Mouse (Mus musculus) midbrain, postnatal 0 days (tissue): ENCODE data around the gene Kctd10. TPM values are rescaled to one million over a fixed set of nuclear protein-coding genes. Genes with fewer than 3 reads are reported as not detected.
A peak's percentile ranks its signal among the peaks of the same experiment; 100 is the strongest.

ENCODE experiments used
- ATAC-seq: fragments of 200-750 bp; cut with Nextera tagmentation; 2 replicates; pipeline ENCODE4 v1.8.0; 2017; ENCODE audit warnings: moderate number of reproducible peaks, mild to moderate bottlenecking, moderate TSS enrichment, moderate library complexity; ENCODE audit not compliant: low FRiP score
- DNase-seq: peaks from one replicate; pipeline ENCODE4 v3.0.0-alpha.2; 2015; ENCODE audit warnings: low spot score
- H3K27ac ChIP-seq: fragments of 300-500 bp; sonication (generic); 2 replicates; pipeline ENCODE4 v1.5.1; 2014; ENCODE audit warnings: low read depth, mild to moderate bottlenecking, low read length, mixed read lengths
- H3K27me3 ChIP-seq: fragments of 300-500 bp; sonication (generic); 2 replicates; pipeline ENCODE4 v1.6.1; 2014; ENCODE audit warnings: low read length, control low read depth, mixed read lengths; ENCODE audit not compliant: insufficient read depth
- H3K36me3 ChIP-seq: fragments of 300-500 bp; sonication (generic); 2 replicates; pipeline ENCODE4 v1.6.1; 2014; ENCODE audit warnings: low read length, control low read depth, mixed read lengths; ENCODE audit not compliant: insufficient read depth
- H3K4me1 ChIP-seq: fragments of 300-500 bp; sonication (generic); 2 replicates; pipeline ENCODE4 v1.6.1; 2014; ENCODE audit warnings: mild to moderate bottlenecking, control low read depth, antibody characterized with exemption, low read length, mixed read lengths; ENCODE audit not compliant: insufficient read depth
- H3K4me2 ChIP-seq: fragments of 300-500 bp; sonication (generic); 2 replicates; pipeline ENCODE4 v1.6.1; 2014; ENCODE audit warnings: low read depth, mild to moderate bottlenecking, low read length, mixed read lengths; ENCODE audit not compliant: poor library complexity, severe bottlenecking
- H3K4me3 ChIP-seq: fragments of 300-500 bp; sonication (generic); 2 replicates; pipeline ENCODE4 v1.5.1; 2014; ENCODE audit warnings: low read depth, mild to moderate bottlenecking, low read length, moderate library complexity
- H3K9ac ChIP-seq: fragments of 300-500 bp; sonication (generic); replicated peaks from 2 replicates; pipeline ENCODE4 v1.6.1; 2014; ENCODE audit warnings: mild to moderate bottlenecking, low read length, moderate library complexity, mixed read lengths; ENCODE audit not compliant: poor library complexity, severe bottlenecking
- H3K9me3 ChIP-seq: fragments of 300-500 bp; sonication (generic); 2 replicates; pipeline ENCODE4 v1.6.1; 2016; ENCODE audit warnings: low read length, control low read depth
- CTCF ChIP-seq: IDR thresholded peaks from 2 replicates; pipeline ENCODE4 v1.5.1; 2016; ENCODE audit warnings: antibody characterized with exemption, mild to moderate bottlenecking
- WGBS: fragments of 180-500 bp; shearing (Covaris S2); extraction: QIAGEN DNeasy Blood & Tissue Kit; methylation state at CpG from one replicate; pipeline ENCODE4 v1.1.7; 2014; 5-methylcytosine and 5-hydroxymethylcytosine counted together
- polyA plus RNA-seq: library from polyadenylated mRNA; unstranded; fragments of >200 nt; fragmentation: Nextera tagmentation; extraction: Ambion mirVana; gene quantifications from 2 replicates; pipeline ENCODE4 v1.2.1, GENCODE M21; 2015
- total RNA-seq: library from RNA; depleted of rRNA; stranded (reverse); fragments of >200 nt; gene quantifications from 2 replicates; pipeline ENCODE4 v1.2.3, GENCODE M21; 2014

The Kctd10 gene
- total and polyA plus RNA-seq, 2 experiments from 2014 or later = 54.5 to 65.1 TPM

DNA sequence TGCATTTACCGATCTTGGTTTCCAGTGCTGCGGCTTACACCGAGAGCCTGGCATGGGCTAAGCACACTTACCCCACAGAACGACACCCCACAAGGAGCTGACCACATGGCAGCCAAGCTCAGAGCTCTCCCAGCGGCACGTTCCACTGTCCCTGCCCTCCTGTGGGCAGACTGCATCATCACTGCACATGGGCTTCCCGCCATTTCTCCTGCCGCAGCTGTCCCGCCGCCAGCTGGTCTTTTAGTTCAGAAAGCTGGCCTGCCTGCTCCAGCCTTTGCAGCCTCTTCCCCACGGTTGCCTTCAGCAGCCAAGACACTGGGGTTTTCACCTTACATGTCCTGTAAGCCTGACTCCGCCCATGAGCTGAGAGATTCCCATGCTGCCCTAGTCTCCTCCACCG is 30.1 kb upstream of the Kctd10 start:
- H3K27ac ChIP-seq = no peak overlapping the region
- no peaks in the 10 kb centered on the region for H3K27me3 ChIP-seq
- no peak overlapping the region for H3K4me3 ChIP-seq
- no peak overlapping the region for H3K4me2 ChIP-seq
- H3K9me3 ChIP-seq = no peaks in the 10 kb centered on the region
- ATAC-seq = no peak
- no peak overlapping the region for H3K9ac ChIP-seq
- no peak for TF ChIP-seq CTCF
- peaks cover 88% of the 10 kb centered on the region for H3K36me3 ChIP-seq
- DNase-seq = no peak
- no peaks in the 10 kb centered on the region for H3K4me1 ChIP-seq
- 91% methylated on average over 13 of the region's 13 CpGs for WGBS

DNA sequence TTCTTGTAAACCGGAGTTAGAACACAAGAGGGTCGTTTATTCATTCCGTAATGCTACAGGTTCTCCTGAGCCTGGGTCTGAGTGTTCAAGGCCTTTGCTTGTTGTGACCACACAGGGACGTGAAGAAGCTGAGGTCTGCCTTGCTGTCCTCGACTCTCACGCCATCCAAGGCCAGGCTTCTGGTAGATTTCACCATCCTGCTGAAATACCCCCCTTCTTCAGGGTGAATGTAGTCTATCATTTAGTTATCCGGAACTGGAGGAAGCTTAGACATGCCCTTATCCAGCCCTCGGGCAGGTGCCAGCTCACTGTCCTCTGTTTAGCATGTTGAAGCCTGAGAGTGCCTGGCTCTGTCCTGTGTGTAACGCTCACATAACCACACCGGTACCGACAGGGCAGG is 28.5 kb upstream of the Kctd10 start:
- WGBS = 94% methylated on average over 11 of the region's 11 CpGs

DNA sequence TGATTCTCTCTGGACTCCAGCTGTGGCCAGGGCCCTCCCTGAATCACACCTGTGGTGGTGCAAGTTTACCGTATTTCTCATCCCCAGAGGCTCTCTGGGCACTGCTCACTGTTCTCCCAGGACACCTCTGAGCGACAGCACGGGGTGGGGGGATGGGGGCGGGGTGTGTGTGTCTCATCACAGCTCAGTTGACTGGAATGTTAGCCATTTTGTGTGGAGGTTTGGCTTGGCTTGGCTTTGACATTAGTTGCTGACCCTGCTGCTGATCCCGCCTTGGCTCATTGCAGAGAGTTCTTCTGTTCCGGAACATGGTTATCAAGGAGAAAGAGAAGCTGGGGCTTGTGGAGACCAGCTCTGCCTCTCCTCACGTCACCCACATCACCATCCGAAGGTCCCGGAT is 27.5 kb upstream of the Kctd10 start:
- Histone ChIP-seq H3K9ac (no peak overlapping the region), H3K27ac (no peak overlapping the region), H3K27me3 (no peaks in the 10 kb centered on the region), H3K4me1 (no peaks in the 10 kb centered on the region), H3K9me3 (no peaks in the 10 kb centered on the region), H3K4me2 (no peak overlapping the region), H3K36me3 (peaks cover 89% of the 10 kb centered on the region), H3K4me3 (no peak overlapping the region)
- DNase-seq (no peak), ATAC-seq (no peak)
- TF ChIP-seq CTCF = no peak
- 95% methylated on average over 9 of the region's 9 CpGs for WGBS

More for the DNA sequence above, 28.5 kb upstream of the Kctd10 start:
- no peak overlapping the region for H3K9ac ChIP-seq
- H3K4me3 ChIP-seq = no peak overlapping the region
- no peaks in the 10 kb centered on the region for H3K9me3 ChIP-seq
- H3K4me2 ChIP-seq = no peak overlapping the region
- ATAC-seq = no peak
- H3K4me1 ChIP-seq = no peaks in the 10 kb centered on the region
- no peaks in the 10 kb centered on the region for H3K27me3 ChIP-seq
- no peak for DNase-seq
- TF ChIP-seq CTCF = no peak
- no peak overlapping the region for H3K27ac ChIP-seq
- H3K36me3 ChIP-seq = peaks cover 86% of the 10 kb centered on the region

DNA sequence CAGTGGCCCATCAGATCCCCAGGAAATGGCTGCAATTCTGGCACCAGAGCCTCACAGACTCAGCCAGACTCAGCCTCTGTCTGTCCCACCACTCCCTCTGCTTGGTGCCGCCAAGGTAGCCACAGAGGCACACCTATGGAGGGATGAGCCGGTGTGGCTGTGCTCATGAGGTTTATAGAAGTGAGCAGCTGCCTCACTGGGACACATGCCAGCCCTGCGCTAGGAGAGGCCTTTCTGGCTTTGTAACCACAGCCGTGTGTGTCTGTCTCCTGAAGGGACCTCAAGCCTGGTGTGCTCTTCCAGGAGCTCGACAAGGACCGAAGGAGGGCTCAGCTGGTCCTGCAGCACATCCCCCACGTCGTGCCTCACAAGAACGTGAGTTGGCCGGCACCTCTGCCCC is 27.0 kb upstream of the Kctd10 start:
- TF ChIP-seq CTCF = no peak
- Histone ChIP-seq H3K4me2 (no peak overlapping the region), H3K9me3 (no peaks in the 10 kb centered on the region), H3K27me3 (no peaks in the 10 kb centered on the region), H3K27ac (no peak overlapping the region), H3K9ac (no peak overlapping the region), H3K4me3 (no peak overlapping the region), H3K36me3 (peaks cover 89% of the 10 kb centered on the region), H3K4me1 (no peaks in the 10 kb centered on the region)
- peak; percentile 55 for DNase-seq
- ATAC-seq = no peak
- WGBS = 76% methylated on average over 10 of the region's 10 CpGs

DNA sequence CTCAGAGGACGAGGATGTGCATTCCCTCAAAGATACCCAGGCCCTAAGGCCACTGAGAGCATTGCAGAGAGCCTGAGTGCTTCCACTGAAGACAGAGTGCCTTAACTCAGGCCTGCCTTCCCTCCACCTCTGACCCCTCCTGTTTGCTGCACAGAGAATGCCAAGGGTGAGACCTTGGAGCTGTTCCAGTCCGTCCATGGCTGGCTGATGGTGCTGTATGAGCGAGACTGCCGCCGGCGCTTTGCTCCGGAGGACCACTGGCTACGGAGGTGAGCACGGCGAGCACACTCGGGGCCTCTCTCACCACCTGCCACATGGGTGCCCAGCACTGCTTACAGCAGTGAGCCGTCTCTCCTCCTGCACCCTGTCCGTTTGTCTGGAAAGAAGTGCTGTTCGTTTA is 26.3 kb upstream of the Kctd10 start:
- Histone ChIP-seq H3K4me3 (no peak overlapping the region), H3K27me3 (no peaks in the 10 kb centered on the region), H3K36me3 (peaks cover 89% of the 10 kb centered on the region), H3K4me1 (no peaks in the 10 kb centered on the region), H3K9ac (no peak overlapping the region), H3K4me2 (no peak overlapping the region), H3K27ac (no peak overlapping the region), H3K9me3 (no peaks in the 10 kb centered on the region)
- TF ChIP-seq CTCF = no peak
- ATAC-seq (no peak), DNase-seq (no peak)
- 94% methylated on average over 14 of the region's 14 CpGs for WGBS

DNA sequence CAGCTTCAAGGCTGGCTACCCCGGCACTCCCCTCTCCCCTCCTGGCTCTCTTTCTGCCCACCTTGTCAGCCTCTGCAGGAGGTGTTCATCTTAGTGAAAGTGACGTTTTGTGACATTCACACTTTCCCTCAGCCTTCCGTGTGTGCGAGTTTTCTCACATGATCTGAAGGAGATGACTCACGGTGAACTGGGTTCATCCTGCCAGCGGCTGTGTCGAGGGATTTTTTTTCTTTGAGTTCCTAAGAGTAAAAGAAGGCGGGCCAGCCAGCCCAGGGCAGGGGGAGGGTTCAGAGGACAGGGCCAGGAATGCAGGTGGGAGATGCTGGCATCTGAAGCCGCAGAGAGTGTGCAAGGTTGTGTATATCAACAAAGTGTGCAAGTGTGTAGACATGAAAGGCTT is 12.9 kb upstream of the Kctd10 start:
- TF ChIP-seq CTCF = no peak
- DNase-seq (no peak), ATAC-seq (no peak)
- H3K9ac ChIP-seq = no peak overlapping the region
- 88% methylated on average over 9 of the region's 9 CpGs for WGBS
- H3K4me1 ChIP-seq = no peaks in the 10 kb centered on the region
- H3K27ac ChIP-seq = no peak overlapping the region
- H3K27me3 ChIP-seq = no peaks in the 10 kb centered on the region
- H3K4me2 ChIP-seq = no peak overlapping the region
- no peak overlapping the region for H3K4me3 ChIP-seq
- peaks cover 74% of the 10 kb centered on the region for H3K36me3 ChIP-seq
- H3K9me3 ChIP-seq = no peaks in the 10 kb centered on the region
